Mouse (Mus musculus) lung, embryonic 15.5 days (tissue): ENCODE data around the gene Pcsk5. TPM values are rescaled to one million over a fixed set of nuclear protein-coding genes. Genes with fewer than 3 reads are reported as not detected.
"Not testable (repeated sequence)": the region's sequence is repeated elsewhere in the genome, so short reads cannot be mapped to it uniquely, and the experiment has no call there.

Experiments used
- ATAC-seq: fragments of 200-750 bp; cut with Nextera tagmentation; 2 replicates; pipeline ENCODE4 v1.8.0; 2017; ENCODE audit warnings: moderate number of reproducible peaks, borderline replicate concordance; ENCODE audit not compliant: low FRiP score, low TSS enrichment; ENCODE audit errors: extremely low read depth
- H3K27ac ChIP-seq: fragments of 300-500 bp; sonication (generic); 2 replicates; pipeline ENCODE4 v1.5.1; 2015; ENCODE audit warnings: moderate library complexity, mild to moderate bottlenecking, inconsistent platforms
- H3K27me3 ChIP-seq: fragments of 300-500 bp; sonication (generic); 2 replicates; pipeline ENCODE4 v1.6.1; 2015; ENCODE audit warnings: inconsistent platforms
- H3K36me3 ChIP-seq: fragments of 300-500 bp; sonication (generic); 2 replicates; pipeline ENCODE4 v1.6.1; 2015; ENCODE audit warnings: inconsistent platforms
- H3K4me1 ChIP-seq: fragments of 300-500 bp; sonication (generic); 2 replicates; pipeline ENCODE4 v1.6.1; 2015; ENCODE audit warnings: inconsistent platforms
- H3K4me2 ChIP-seq: fragments of 300-500 bp; sonication (generic); 2 replicates; pipeline ENCODE4 v1.6.1; 2015; ENCODE audit warnings: inconsistent platforms, mild to moderate bottlenecking, moderate library complexity
- H3K4me3 ChIP-seq: fragments of 300-500 bp; sonication (generic); 2 replicates; pipeline ENCODE4 v1.5.1; 2015; ENCODE audit warnings: mild to moderate bottlenecking, inconsistent platforms
- H3K9ac ChIP-seq: fragments of 300-500 bp; sonication (generic); 2 replicates; pipeline ENCODE4 v1.6.1; 2015; ENCODE audit warnings: inconsistent platforms
- H3K9me3 ChIP-seq: fragments of 300-500 bp; sonication (generic); 2 replicates; pipeline ENCODE4 v1.6.1; 2016; ENCODE audit warnings: inconsistent platforms
- WGBS: fragments of 180-500 bp; shearing (Covaris S2); methylation state at CpG from one replicate; pipeline ENCODE4 v1.1.7; 2015; 5-methylcytosine and 5-hydroxymethylcytosine counted together
- polyA plus RNA-seq: library from polyadenylated mRNA; unstranded; fragments of >200 nt; fragmentation: Nextera tagmentation; extraction: Ambion mirVana; gene quantifications from 2 replicates; pipeline ENCODE4 v1.2.1, GENCODE M21; 2015

Pcsk5 gene
- polyA plus RNA-seq, 1 experiment from 2014 or later, result 24.6 TPM

DNA sequence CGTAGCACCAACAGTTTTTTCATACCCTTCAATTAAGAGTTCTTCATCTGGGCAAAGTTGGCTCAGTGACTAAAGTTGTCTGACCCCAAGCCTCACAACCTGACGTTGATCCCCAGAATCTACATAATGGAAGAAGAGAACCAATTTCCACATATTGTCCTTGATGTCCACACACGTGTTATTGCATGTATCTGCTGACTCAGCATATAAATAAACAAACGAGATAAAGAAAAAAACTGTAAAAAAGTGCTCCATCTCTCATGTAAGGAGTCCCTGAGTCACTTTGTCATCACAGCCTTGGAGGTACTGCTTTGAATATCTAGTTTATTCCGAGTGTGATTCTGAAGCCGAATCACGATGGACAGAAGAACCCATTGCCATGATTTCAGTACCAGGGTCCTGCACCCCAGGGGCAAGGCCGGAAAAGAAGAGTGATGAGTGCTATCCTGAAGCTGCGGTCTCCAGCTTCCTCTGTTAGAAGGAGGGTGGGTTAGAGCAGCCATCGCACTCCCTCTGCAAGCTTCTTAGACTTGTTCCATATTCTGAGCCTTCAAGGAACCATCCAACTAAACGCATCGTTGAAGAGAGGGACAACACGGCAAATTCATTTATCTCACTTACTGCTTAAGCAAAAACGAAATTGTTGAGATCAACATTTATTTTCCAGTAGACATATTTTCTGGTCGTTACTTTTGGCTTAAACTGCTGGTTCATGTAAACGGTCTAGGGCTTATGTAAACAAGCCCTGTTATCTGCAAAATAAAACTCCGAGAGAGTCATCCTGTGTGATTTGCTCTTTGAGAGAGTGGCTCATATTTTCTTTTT is 348.2 kb downstream of the Pcsk5 start:
- no peak overlapping the region for H3K9ac ChIP-seq
- 37% methylated on average over 17 of the region's 17 CpGs for WGBS
- H3K27me3 ChIP-seq, result no peaks in the 10 kb centered on the region
- no peaks in the 10 kb centered on the region for H3K36me3 ChIP-seq
- no peaks in the 10 kb centered on the region for H3K9me3 ChIP-seq
- no peak overlapping the region for H3K27ac ChIP-seq
- peak overlapping the region; percentile 33 for H3K4me2 ChIP-seq
- H3K4me1 ChIP-seq, result peaks cover 8% of the 10 kb centered on the region
- H3K4me3 ChIP-seq, result 0 out of 2 replicates have a peak overlapping the region, but pooled peaks have one; percentile 4
- peak; percentile 67; the same call in 1 of the 2 replicates for ATAC-seq

DNA sequence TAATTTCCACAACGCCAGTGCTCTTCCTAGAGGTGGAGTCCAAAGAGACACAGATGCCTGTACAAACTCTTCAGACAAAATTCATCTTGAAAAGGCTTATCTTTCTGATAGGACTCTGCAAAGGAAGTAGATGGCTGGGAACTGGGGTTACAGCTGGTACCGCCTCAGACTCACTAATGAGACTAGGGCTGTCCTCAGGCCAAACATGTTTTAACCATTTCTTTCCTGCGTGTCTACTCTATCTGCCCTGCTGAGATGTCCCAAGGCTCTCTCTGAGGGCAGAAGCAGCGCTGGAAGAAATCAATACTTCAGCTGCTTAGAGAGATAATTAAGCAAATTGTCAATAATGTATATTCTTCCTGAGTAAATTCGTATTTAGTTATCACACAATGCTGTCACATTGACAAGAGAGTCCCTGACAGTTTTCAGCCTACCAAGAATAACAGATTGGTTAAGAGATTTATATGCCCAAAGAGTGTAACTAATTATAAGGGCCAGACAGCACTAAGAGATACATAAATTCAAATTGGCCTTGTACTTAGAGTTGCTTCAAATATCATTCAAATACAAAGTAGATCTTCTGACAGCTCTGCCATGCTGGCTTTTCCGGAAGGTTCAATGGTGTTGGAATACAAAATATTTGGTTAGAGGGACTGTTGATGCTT is 355.2 kb downstream of the Pcsk5 start:
- no peak overlapping the region for H3K9ac ChIP-seq
- H3K27me3 ChIP-seq, result no peaks in the 10 kb centered on the region
- ATAC-seq, result no peak
- WGBS, result 46% methylated on average over 6 of the region's 6 CpGs
- H3K27ac ChIP-seq, result no peak overlapping the region
- no peak overlapping the region for H3K4me2 ChIP-seq
- no peaks in the 10 kb centered on the region for H3K9me3 ChIP-seq
- H3K36me3 ChIP-seq, result no peaks in the 10 kb centered on the region
- H3K4me1 ChIP-seq, result no peaks in the 10 kb centered on the region
- no peak overlapping the region for H3K4me3 ChIP-seq

DNA sequence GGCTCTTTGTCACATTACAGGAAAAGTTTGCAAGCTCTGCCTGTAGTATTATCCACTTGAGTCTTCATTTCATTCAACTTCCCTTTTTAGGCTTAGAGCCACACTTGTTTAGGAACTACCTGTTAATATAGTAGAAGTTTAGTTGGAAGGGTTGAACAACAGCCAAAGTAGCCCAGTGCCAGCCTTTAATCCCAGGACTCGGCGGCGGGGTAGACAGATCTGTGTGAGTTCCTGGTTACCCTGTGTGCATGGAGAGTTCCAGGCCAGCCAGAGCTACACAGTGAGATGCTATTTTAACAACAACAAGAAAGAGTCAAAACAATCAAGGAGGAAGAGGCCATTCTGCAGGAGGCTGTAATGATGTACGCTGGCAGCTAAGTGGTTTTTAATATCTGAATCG is 358.0 kb downstream of the Pcsk5 start:
- Histone ChIP-seq H3K27ac (no peak overlapping the region), H3K9me3 (no peaks in the 10 kb centered on the region), H3K4me2 (no peak overlapping the region), H3K4me1 (no peaks in the 10 kb centered on the region), H3K9ac (no peak overlapping the region), H3K36me3 (no peaks in the 10 kb centered on the region), H3K27me3 (no peaks in the 10 kb centered on the region), H3K4me3 (no peak overlapping the region)
- ATAC-seq, result no peak
- WGBS, result 90% methylated on average over 5 of the region's 5 CpGs

- Histone ChIP-seq H3K9me3 (no peaks in the 10 kb centered on the region), H3K4me2 (no peak overlapping the region), H3K36me3 (no peaks in the 10 kb centered on the region), H3K9ac (no peak overlapping the region), H3K27me3 (no peaks in the 10 kb centered on the region), H3K4me1 (no peaks in the 10 kb centered on the region), H3K27ac (no peak overlapping the region), H3K4me3 (no peak overlapping the region)
- WGBS, result 75% methylated on average over 5 of the region's 5 CpGs
- ATAC-seq, result no peak
Measured at GRCm38 (mm10) chr19:17476021-17476420, 361.4 kb downstream of the Pcsk5 start.

DNA sequence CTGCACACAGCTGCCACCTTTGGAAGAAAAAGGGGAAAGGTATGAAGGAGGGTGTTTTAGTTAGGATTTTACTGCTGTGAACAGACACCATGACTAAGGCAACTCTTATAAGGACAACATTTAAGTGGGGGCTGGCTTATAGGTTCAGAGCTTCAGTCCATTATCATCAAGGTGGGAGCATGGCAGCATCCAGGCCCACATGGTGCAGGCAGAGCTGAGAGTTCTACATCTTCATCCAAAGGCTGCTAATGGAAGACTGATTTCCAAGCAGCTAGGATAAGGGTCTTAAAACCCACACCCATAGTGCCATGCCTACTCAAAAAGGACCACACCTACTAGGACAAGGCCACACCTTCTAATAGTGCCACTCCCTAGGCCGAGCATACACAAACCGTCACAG is 364.3 kb downstream of the Pcsk5 start:
- not testable (repeated sequence) for H3K9me3 ChIP-seq, H3K9ac ChIP-seq, H3K4me2 ChIP-seq, ATAC-seq, H3K36me3 ChIP-seq, H3K4me3 ChIP-seq, H3K27me3 ChIP-seq, H3K4me1 ChIP-seq, H3K27ac ChIP-seq
- 87% methylated on average over 2 of the region's 2 CpGs for WGBS

DNA sequence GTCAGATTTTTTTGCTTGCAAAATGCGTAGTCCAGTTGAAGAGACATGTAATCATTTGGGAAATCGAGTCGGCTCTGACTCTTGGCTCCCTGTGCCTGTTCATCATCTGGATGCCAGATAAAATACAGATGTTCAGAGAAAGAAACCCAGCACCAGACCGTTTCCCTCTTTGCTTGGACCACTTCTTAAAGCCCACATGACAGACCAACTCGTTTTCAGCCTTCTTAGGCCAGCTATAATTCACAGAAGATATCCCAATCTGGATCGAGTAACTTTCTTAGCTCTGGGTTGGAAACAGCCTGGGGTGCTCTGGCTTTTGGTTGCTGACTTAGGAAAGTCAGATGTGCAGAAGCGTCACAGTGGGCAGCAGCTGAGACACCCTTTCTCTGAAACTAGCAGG is 365.6 kb downstream of the Pcsk5 start:
- Histone ChIP-seq H3K36me3 (no peaks in the 10 kb centered on the region), H3K9ac (no peak overlapping the region), H3K4me2 (no peak overlapping the region), H3K4me1 (no peaks in the 10 kb centered on the region), H3K27ac (no peak overlapping the region), H3K9me3 (no peaks in the 10 kb centered on the region), H3K27me3 (no peaks in the 10 kb centered on the region), H3K4me3 (no peak overlapping the region)
- 60% methylated on average over 7 of the region's 7 CpGs for WGBS
- no peak for ATAC-seq

DNA sequence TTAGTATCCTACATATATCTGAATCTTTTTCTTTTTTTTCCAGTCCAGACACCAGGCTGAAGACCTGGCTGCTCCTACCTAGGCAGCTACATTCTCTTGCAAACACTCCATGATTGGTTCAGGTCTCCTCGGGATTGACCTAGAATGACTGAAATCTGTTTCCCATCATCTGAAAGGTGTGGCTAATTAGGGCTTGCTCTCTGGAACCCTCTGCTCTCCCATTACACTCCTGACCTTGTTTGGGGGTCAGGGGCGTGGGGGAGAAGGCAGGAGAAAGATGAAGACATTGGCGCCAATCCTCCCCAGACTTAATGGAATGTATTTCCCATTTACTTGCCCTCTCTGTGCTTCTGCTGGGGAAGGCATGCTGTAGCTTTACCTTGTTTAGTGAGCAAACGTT is 366.2 kb downstream of the Pcsk5 start:
- Histone ChIP-seq H3K4me1 (no peaks in the 10 kb centered on the region), H3K27me3 (no peaks in the 10 kb centered on the region), H3K36me3 (no peaks in the 10 kb centered on the region), H3K27ac (no peak overlapping the region), H3K9me3 (no peaks in the 10 kb centered on the region), H3K4me2 (no peak overlapping the region), H3K4me3 (no peak overlapping the region), H3K9ac (no peak overlapping the region)
- ATAC-seq, result no peak
- WGBS, result 63% methylated on average over 4 of the region's 4 CpGs

DNA sequence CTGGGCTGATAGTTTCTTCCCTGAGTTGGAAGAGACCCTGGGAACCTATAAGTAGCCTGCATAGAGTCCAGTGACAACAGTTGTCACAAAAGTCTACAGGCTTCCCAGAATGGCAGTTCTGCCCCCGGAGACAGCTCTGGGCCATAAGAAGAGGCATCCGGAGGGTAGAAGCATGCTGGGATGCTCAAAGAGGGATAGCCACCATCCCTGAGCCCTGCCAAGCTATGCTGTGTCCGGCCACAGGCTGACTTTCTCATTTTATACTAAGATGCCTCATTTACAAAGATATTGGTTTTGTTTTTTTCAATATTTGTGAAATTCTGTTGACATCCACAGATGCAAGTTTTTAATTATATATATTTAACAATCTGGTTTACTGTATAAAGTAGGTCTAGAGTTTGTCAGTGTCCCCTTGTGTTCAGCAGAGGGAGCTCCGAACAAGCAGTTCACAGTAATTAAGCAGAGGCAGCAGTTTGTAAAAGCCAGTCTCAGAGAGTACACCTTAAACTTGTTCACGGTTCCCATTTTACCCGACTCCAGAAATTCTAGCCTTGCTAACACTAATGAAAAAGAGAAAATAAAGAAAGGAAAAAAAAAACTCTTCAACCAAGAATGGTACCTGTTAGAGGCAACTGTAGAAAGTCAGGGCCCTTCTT is 369.7 kb downstream of the Pcsk5 start:
- Histone ChIP-seq H3K9ac (no peak overlapping the region), H3K4me2 (no peak overlapping the region), H3K27ac (no peak overlapping the region), H3K4me1 (no peaks in the 10 kb centered on the region), H3K27me3 (no peaks in the 10 kb centered on the region), H3K4me3 (no peak overlapping the region), H3K9me3 (no peaks in the 10 kb centered on the region), H3K36me3 (no peaks in the 10 kb centered on the region)
- ATAC-seq, result no peak
- WGBS, result 42% methylated on average over 6 of the region's 6 CpGs

- Histone ChIP-seq H3K4me2 (no peak overlapping the region), H3K4me1 (no peaks in the 10 kb centered on the region), H3K9ac (no peak overlapping the region), H3K4me3 (no peak overlapping the region), H3K27ac (no peak overlapping the region), H3K9me3 (no peaks in the 10 kb centered on the region), H3K27me3 (no peaks in the 10 kb centered on the region), H3K36me3 (no peaks in the 10 kb centered on the region)
- no peak for ATAC-seq
- 81% methylated on average over 7 of the region's 7 CpGs for WGBS
Measured at GRCm38 (mm10) chr19:17452001-17452400, 385.4 kb downstream of the Pcsk5 start.

DNA sequence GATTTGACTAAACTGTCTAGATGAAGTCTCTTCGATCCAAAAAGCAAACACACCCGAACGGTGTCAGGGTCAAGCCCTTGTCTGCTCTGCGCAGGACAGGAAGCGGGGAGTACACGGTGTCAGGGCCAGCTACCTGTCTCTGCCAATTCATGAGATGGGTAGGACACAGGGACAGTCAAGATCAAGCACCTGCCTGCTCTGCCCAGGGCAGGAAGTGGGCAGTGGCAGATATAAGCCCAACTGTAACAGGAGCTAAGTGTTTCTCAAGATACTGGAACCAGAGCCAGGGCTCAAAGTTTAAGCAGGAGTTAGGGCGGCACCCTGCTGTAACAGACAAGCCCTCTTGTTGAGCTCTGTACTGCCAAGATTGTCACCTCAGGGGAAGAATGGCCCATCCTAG is 393.9 kb downstream of the Pcsk5 start:
- H3K9me3 ChIP-seq, result no peaks in the 10 kb centered on the region
- H3K4me3 ChIP-seq, result no peak overlapping the region
- H3K9ac ChIP-seq, result no peak overlapping the region
- no peak overlapping the region for H3K4me2 ChIP-seq
- no peaks in the 10 kb centered on the region for H3K4me1 ChIP-seq
- H3K27me3 ChIP-seq, result no peaks in the 10 kb centered on the region
- H3K27ac ChIP-seq, result no peak overlapping the region
- 78% methylated on average over 7 of the region's 7 CpGs for WGBS
- H3K36me3 ChIP-seq, result no peaks in the 10 kb centered on the region
- no peak for ATAC-seq

GRCm38 (mm10) chr19:17439476-17440189 is 397.8 kb downstream of the Pcsk5 start:
- no peak overlapping the region for H3K4me2 ChIP-seq
- no peak overlapping the region for H3K9ac ChIP-seq
- H3K9me3 ChIP-seq, result no peaks in the 10 kb centered on the region
- H3K27ac ChIP-seq, result no peak overlapping the region
- H3K27me3 ChIP-seq, result no peaks in the 10 kb centered on the region
- WGBS, result 44% methylated on average over 4 of the region's 4 CpGs
- ATAC-seq, result no peak
- H3K4me3 ChIP-seq, result no peak overlapping the region
- H3K36me3 ChIP-seq, result no peaks in the 10 kb centered on the region
- no peaks in the 10 kb centered on the region for H3K4me1 ChIP-seq
